Mouse (Mus musculus) kidney, embryonic 14.5 days (tissue): ENCODE measurements at regions not wholly inside any gene's neighbourhood (a gene's known extent, or its start where the extent isn't known, plus 50 kb on each side); places are given as distances from the start of the nearest gene placed in this dataset.

Source experiments
- ATAC-seq: fragments of 200-750 bp; cut with Nextera tagmentation; 2 replicates; pipeline ENCODE4 v1.8.0; 2017; ENCODE audit warnings: moderate number of reproducible peaks, mild to moderate bottlenecking, moderate TSS enrichment, moderate library complexity; ENCODE audit not compliant: low FRiP score, low TSS enrichment
- H3K27ac ChIP-seq: fragments of 300-500 bp; sonication (generic); 2 replicates; pipeline ENCODE4 v1.5.1; 2014; ENCODE audit warnings: low read depth, mild to moderate bottlenecking, low read length, moderate library complexity, mixed read lengths
- H3K27me3 ChIP-seq: fragments of 300-500 bp; sonication (generic); 2 replicates; pipeline ENCODE4 v1.6.1; 2014; ENCODE audit warnings: mild to moderate bottlenecking, low read length; ENCODE audit not compliant: control insufficient read depth, insufficient read depth
- H3K36me3 ChIP-seq: fragments of 300-500 bp; sonication (generic); 2 replicates; pipeline ENCODE4 v1.6.1; 2014; ENCODE audit warnings: low read length, mixed read lengths; ENCODE audit not compliant: control insufficient read depth, insufficient read depth
- H3K4me1 ChIP-seq: fragments of 300-500 bp; sonication (generic); 2 replicates; pipeline ENCODE4 v1.6.1; 2014; ENCODE audit warnings: low read length, mixed read lengths; ENCODE audit not compliant: control insufficient read depth, insufficient read depth
- H3K4me2 ChIP-seq: fragments of 300-500 bp; sonication (generic); replicated peaks from 2 replicates; pipeline ENCODE4 v1.6.1; 2014; ENCODE audit warnings: low read depth, mild to moderate bottlenecking, low read length
- H3K4me3 ChIP-seq: fragments of 300-500 bp; sonication (generic); 2 replicates; pipeline ENCODE4 v1.5.1; 2014; ENCODE audit warnings: mild to moderate bottlenecking, low read length
- H3K9ac ChIP-seq: fragments of 300-500 bp; sonication (generic); 2 replicates; pipeline ENCODE4 v1.6.1; 2014; ENCODE audit warnings: low read depth, mild to moderate bottlenecking, low read length, moderate library complexity
- H3K9me3 ChIP-seq: fragments of 300-500 bp; sonication (generic); 2 replicates; pipeline ENCODE4 v1.6.1; 2016; ENCODE audit warnings: low read length; ENCODE audit not compliant: control insufficient read depth
- WGBS: fragments of 180-500 bp; shearing (Covaris S2); extraction: QIAGEN DNeasy Blood & Tissue Kit; methylation state at CpG from one replicate; pipeline ENCODE4 v1.1.7; 2014; 5-methylcytosine and 5-hydroxymethylcytosine counted together

DNA sequence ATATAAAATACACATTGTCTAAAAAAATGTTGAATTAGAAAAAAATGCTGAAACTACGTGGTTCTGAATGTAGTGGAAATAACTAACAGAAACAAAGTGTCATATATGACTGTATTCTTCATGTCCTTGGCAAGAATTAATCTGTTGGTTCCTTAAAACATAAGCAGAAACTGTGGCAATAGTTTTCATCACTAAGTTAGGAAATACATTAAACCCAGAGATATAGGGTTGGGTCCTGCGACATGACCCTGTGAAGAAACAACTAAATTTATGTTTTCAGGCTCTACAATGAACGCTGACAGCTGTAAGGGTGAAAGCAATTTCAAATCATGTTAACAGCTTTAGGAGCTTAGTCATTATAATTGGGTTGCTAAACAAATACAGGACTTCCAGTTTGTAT, 351.2 kb upstream of the Mgat4c start:
- no peaks in the 10 kb centered on the region for H3K27me3 ChIP-seq
- H3K4me1 ChIP-seq: no peaks in the 10 kb centered on the region
- H3K4me2 ChIP-seq: no peak overlapping the region
- H3K9ac ChIP-seq: no peak overlapping the region
- H3K36me3 ChIP-seq: no peaks in the 10 kb centered on the region
- H3K9me3 ChIP-seq: no peaks in the 10 kb centered on the region
- no peak overlapping the region for H3K27ac ChIP-seq
- no peak for ATAC-seq
- WGBS: 49% methylated on average over 3 of the region's 3 CpGs
- H3K4me3 ChIP-seq: no peak overlapping the region

DNA sequence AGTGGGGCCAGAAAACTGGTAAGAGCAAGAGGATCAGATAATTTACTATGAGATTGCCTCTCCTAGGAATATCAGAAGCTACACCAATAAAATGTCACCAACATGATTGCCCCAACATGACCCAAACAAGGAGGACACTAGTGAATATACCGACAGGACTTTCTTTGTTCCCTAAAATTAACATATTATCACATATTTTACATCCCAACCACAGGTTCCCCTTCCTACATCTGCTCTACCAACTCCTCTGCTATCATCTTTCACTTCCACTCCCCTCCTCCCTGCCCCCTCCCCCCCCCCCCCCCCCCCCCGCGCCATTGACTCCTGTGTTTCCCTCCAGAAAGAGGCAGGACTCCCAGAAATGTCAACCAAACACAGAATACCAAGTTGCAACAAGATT, 346.2 kb upstream of the Mgat4c start:
- H3K9me3 ChIP-seq: no peaks in the 10 kb centered on the region
- no peaks in the 10 kb centered on the region for H3K27me3 ChIP-seq
- no peak overlapping the region for H3K9ac ChIP-seq
- WGBS: 88% methylated on average over 1 of the region's 3 CpGs
- H3K4me2 ChIP-seq: no peak overlapping the region
- no peak for ATAC-seq
- H3K36me3 ChIP-seq: no peaks in the 10 kb centered on the region
- no peak overlapping the region for H3K4me3 ChIP-seq
- H3K27ac ChIP-seq: no peak overlapping the region
- no peaks in the 10 kb centered on the region for H3K4me1 ChIP-seq

DNA sequence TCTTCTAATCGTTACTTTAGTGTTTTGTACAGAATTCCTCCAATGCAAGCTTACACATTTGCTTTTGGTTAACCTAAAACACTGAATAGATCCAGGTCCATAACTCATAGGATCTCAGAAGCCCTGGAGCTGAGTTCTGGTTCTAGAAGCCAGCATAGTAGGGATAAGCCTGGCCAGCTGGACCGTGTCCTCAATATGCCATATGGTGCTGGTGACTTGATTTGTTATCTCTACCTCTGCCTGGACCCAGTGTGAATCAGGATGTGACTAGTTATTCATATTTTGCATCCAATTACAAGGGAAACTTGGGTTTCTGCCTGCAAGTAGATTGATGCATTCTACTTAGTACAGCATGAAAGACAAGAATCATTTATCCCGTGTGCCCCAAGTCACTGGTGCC, 341.7 kb upstream of the Mgat4c start:
- no peak overlapping the region for H3K27ac ChIP-seq
- no peaks in the 10 kb centered on the region for H3K4me1 ChIP-seq
- H3K27me3 ChIP-seq: no peaks in the 10 kb centered on the region
- WGBS: 79% methylated on average over 3 of the region's 3 CpGs
- H3K4me2 ChIP-seq: no peak overlapping the region
- no peak overlapping the region for H3K9ac ChIP-seq
- H3K9me3 ChIP-seq: no peaks in the 10 kb centered on the region
- ATAC-seq: no peak
- no peaks in the 10 kb centered on the region for H3K36me3 ChIP-seq
- no peak overlapping the region for H3K4me3 ChIP-seq

DNA sequence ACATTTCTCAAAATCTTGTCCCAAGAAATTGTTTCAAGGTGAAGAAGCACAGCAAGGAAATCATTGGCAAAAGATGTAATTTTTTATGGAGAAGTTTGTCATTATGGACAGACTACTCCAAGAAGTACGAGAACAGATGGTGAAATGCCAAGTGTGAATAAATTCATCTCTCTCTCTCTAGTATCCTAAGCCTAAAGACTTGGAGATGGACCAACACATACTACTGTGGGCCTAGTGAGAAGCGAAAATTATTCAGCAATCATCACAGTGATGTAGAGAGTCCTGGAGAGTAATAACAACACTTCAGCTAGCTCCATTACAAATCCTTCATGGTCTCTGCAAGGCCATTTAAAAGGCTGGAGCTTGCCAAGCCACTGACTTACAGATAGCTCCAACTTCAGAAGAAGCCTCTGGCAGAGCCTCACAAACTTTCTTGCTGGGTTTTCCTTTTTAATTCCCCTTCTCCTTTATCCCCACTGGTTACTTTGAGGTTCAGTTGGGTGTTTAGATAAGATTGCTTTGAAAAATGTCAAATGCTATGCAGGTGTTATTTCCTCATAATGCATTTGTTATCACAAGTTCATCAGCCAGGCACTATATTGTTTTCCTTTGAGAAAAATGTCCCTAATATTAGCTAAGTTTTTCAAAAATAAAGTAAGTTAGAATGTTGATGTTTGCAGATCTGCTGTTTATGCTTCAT, 330.9 kb upstream of the Mgat4c start:
- H3K27ac ChIP-seq: no peak overlapping the region
- H3K4me1 ChIP-seq: no peaks in the 10 kb centered on the region
- no peak for ATAC-seq
- no peaks in the 10 kb centered on the region for H3K27me3 ChIP-seq
- no peak overlapping the region for H3K4me2 ChIP-seq
- H3K36me3 ChIP-seq: no peaks in the 10 kb centered on the region
- no peaks in the 10 kb centered on the region for H3K9me3 ChIP-seq
- no peak overlapping the region for H3K4me3 ChIP-seq
- WGBS: 71% methylated on average over 2 of the region's 2 CpGs
- no peak overlapping the region for H3K9ac ChIP-seq

DNA sequence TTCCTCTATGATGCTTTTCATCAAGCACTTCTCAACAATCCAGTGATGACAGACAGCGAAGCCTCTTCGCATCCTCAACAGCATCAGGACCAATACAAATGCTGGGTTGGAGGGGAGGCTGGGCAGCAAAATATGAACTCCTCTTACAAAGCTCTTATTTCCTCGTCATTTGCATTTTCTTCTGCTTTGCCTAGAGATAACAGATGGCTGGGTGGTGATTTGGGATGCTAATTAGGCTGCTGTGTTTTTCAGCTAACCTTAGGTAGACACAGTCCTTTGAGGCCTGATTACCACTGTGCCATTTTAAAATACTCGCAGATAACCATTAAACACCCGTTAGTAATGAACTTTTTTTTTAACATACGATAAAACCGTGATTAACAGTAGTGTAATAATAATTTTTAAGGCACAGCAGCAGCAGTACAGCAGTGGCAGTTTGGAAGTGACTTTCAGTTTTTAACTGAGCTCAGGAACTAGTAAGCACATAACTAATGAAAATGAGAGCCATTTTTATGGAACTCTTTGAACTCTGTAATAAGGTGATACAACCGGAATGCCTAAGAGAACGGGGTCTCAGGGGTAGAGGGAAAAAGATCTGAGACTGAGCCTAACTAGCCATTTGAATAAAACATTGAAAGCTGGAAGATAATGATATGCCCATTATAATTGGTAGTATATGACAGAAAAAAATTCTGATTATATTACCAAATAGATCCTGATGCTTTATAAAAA, 307.3 kb upstream of the Mgat4c start:
- no peak for ATAC-seq
- H3K36me3 ChIP-seq: no peaks in the 10 kb centered on the region
- H3K4me3 ChIP-seq: no peak overlapping the region
- WGBS: 83% methylated on average over 9 of the region's 9 CpGs
- H3K4me2 ChIP-seq: no peak overlapping the region
- no peaks in the 10 kb centered on the region for H3K4me1 ChIP-seq
- no peak overlapping the region for H3K27ac ChIP-seq
- H3K27me3 ChIP-seq: no peaks in the 10 kb centered on the region
- H3K9ac ChIP-seq: no peak overlapping the region
- H3K9me3 ChIP-seq: no peaks in the 10 kb centered on the region

DNA sequence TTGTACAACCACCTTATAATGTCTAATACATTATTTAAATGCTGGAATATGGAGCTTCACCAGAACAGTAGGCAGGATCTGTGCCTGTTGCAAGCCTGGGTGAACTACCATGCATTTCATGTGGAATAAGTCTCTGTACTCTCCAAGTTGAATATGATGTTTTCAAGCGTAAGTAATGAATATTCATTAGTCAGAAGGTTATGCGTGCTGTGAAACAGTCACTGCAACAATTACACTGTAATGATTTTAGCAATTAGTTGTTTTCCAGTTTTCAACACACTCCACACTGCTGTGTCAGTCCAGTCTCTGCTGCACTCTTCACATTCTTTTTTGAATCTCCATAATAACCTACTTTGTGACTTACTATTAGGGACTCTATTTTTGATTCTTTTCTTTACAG, 287.9 kb upstream of the Mgat4c start:
- WGBS: 90% methylated on average over 2 of the region's 2 CpGs
- ATAC-seq: no peak

DNA sequence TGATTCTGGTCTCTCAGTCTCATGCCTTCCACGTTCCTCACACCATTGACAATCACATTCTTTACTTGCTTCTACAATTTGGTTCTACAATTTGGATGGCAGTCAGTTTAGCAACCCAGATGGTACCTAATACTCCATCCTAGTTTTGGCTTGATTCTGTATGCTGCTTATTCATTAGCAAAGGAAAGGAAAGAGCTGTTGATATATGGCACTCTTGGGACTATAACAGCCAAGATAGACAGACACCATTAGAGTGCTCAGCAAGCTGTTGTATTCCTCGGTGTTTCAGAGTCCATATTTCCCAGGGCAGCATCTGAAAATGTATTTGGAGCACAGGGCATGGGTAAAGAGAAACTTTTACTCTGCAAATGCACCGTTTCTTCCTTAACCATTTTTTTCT, 282.1 kb upstream of the Mgat4c start:
- Histone ChIP-seq H3K27ac (no peak overlapping the region), H3K27me3 (no peaks in the 10 kb centered on the region), H3K4me3 (no peak overlapping the region), H3K36me3 (no peaks in the 10 kb centered on the region), H3K4me2 (no peak overlapping the region), H3K9ac (no peak overlapping the region), H3K4me1 (no peaks in the 10 kb centered on the region), H3K9me3 (no peaks in the 10 kb centered on the region)
- ATAC-seq: no peak
- WGBS: 72% methylated on average over 3 of the region's 3 CpGs

More for the DNA sequence above, 287.9 kb upstream of the Mgat4c start:
- Histone ChIP-seq H3K4me2 (no peak overlapping the region), H3K9ac (no peak overlapping the region), H3K4me1 (no peaks in the 10 kb centered on the region), H3K9me3 (no peaks in the 10 kb centered on the region), H3K27me3 (no peaks in the 10 kb centered on the region), H3K27ac (no peak overlapping the region), H3K36me3 (no peaks in the 10 kb centered on the region), H3K4me3 (no peak overlapping the region)

DNA sequence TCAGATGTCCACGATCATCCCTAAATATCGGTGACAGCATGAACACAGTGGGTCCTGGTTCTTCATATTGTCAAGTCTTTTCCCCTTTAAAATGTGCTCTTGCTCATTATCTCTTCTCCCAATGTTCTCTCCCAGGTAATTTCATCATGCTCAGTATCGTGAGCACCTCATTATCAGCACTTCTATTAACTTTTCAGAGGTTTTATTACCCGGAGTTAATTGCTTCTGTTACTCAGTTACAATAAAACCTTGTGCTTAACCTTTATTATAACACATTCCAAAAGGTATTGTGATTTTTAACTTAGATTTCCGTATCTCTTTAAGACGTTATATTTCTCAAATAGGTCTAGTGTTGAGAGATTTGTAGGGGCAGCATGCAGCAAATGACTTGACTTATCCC, 266.0 kb upstream of the Mgat4c start:
- no peaks in the 10 kb centered on the region for H3K9me3 ChIP-seq
- no peaks in the 10 kb centered on the region for H3K36me3 ChIP-seq
- H3K27me3 ChIP-seq: no peaks in the 10 kb centered on the region
- 58% methylated on average over 6 of the region's 6 CpGs for WGBS
- H3K9ac ChIP-seq: no peak overlapping the region
- no peak overlapping the region for H3K27ac ChIP-seq
- H3K4me1 ChIP-seq: no peaks in the 10 kb centered on the region
- ATAC-seq: no peak
- no peak overlapping the region for H3K4me3 ChIP-seq
- no peak overlapping the region for H3K4me2 ChIP-seq

DNA sequence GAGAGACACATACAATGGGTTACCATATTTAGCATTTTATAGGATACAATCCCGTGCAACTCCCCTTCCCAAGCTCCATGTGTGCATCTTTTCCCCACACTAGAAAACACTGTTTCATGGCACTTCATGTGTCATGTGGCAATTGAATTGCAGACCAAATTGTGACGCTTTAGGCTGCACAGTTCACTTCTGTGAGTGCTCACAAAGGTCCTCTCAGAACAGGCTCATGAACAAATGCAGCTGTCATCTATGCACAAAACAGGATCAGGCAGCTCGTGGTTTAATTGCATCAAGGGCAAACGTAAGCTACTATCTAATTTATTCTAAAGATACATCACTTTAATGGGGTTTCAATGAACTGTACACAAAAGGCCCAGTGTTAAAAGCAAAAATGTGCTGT, 258.7 kb upstream of the Mgat4c start:
- Histone ChIP-seq H3K4me3 (no peak overlapping the region), H3K9me3 (no peaks in the 10 kb centered on the region), H3K27ac (no peak overlapping the region), H3K4me2 (no peak overlapping the region), H3K4me1 (no peaks in the 10 kb centered on the region), H3K9ac (no peak overlapping the region), H3K27me3 (no peaks in the 10 kb centered on the region), H3K36me3 (no peaks in the 10 kb centered on the region)
- WGBS: 51% methylated on average over 4 of the region's 4 CpGs
- ATAC-seq: no peak
